Mouse (Mus musculus) liver, embryonic 13.5 days (tissue): Measurements from ENCODE around the gene Nectin4. TPM values are rescaled to one million over a fixed set of nuclear protein-coding genes. Genes with fewer than 3 reads are reported as not detected.
A peak's percentile ranks its signal among the peaks of the same experiment; 100 is the strongest.

ENCODE experiments used
- ATAC-seq: fragments of 200-750 bp; cut with Nextera tagmentation; 2 replicates; pipeline ENCODE4 v1.8.0; 2017; ENCODE audit warnings: low read depth, mild to moderate bottlenecking, moderate number of reproducible peaks, moderate library complexity
- DNase-seq: peaks from one replicate; pipeline ENCODE4 v3.0.0; 2022
- H3K27ac ChIP-seq: fragments of 300-500 bp; sonication (generic); 2 replicates; pipeline ENCODE4 v1.5.1; 2015; ENCODE audit warnings: moderate library complexity, mild to moderate bottlenecking, inconsistent platforms
- H3K27me3 ChIP-seq: fragments of 300-500 bp; sonication (generic); 2 replicates; pipeline ENCODE4 v1.6.1; 2015; ENCODE audit warnings: mild to moderate bottlenecking, inconsistent platforms
- H3K36me3 ChIP-seq: fragments of 300-500 bp; sonication (generic); 2 replicates; pipeline ENCODE4 v1.6.1; 2015; ENCODE audit warnings: mild to moderate bottlenecking, inconsistent platforms
- H3K4me1 ChIP-seq: fragments of 300-500 bp; sonication (generic); replicated peaks from 2 replicates; pipeline ENCODE4 v1.6.1; 2015; ENCODE audit warnings: inconsistent platforms
- H3K4me2 ChIP-seq: fragments of 300-500 bp; sonication (generic); 2 replicates; pipeline ENCODE4 v1.6.1; 2015; ENCODE audit warnings: inconsistent platforms, mild to moderate bottlenecking, moderate library complexity
- H3K4me3 ChIP-seq: fragments of 300-500 bp; sonication (generic); replicated peaks from 2 replicates; pipeline ENCODE4 v1.5.1; 2015; ENCODE audit warnings: mild to moderate bottlenecking, inconsistent platforms
- H3K9ac ChIP-seq: fragments of 300-500 bp; sonication (generic); 2 replicates; pipeline ENCODE4 v1.6.1; 2015; ENCODE audit warnings: mild to moderate bottlenecking, inconsistent platforms
- H3K9me3 ChIP-seq: fragments of 300-500 bp; sonication (generic); replicated peaks from 2 replicates; pipeline ENCODE4 v1.6.1; 2016; ENCODE audit warnings: inconsistent platforms
- WGBS: fragments of 180-500 bp; shearing (Covaris S2); methylation state at CpG from one replicate; pipeline ENCODE4 v1.1.7; 2015; ENCODE audit not compliant: insufficient replicate concordance; 5-methylcytosine and 5-hydroxymethylcytosine counted together
- polyA plus RNA-seq: library from polyadenylated mRNA; unstranded; fragments of >200 nt; fragmentation: Nextera tagmentation; extraction: Ambion mirVana; gene quantifications from 2 replicates; pipeline ENCODE4 v1.2.1, GENCODE M21; 2015

Gene Nectin4
- polyA plus RNA-seq, 1 experiment from 2014 or later = 0.08 TPM

- H3K27me3 ChIP-seq = peaks cover 48% of the 10 kb centered on the region
- peak within 1 kb of the TSS; percentile 60 for H3K4me3 ChIP-seq
- H3K4me1 ChIP-seq = peaks cover 45% of the 10 kb centered on the region
- H3K9ac ChIP-seq = peak within 1 kb of the TSS; percentile 59
- ATAC-seq = peak; percentile 81
- DNase-seq = peak; percentile 58
- H3K4me2 ChIP-seq = peak within 1 kb of the TSS; percentile 63
- WGBS = 2% methylated on average over 46 of the region's 46 CpGs
- peak within 1 kb of the TSS; percentile 55 for H3K27ac ChIP-seq
- H3K9me3 ChIP-seq = no peaks in the 10 kb centered on the region
- H3K36me3 ChIP-seq = no peaks in the 10 kb centered on the region
Measured at GRCm38 (mm10) chr1:171437264-171438013, 67.5 kb downstream of the Nectin4 start, which contains the start of gene F11r. F11r (plus strand) TSS chr1:171437535.

Other genes starting within 250 kb of the Nectin4 start
- gene Sdhc, start 219.5 kb upstream of the Nectin4 start, polyA plus RNA-seq = 140 and 164 TPM in 2 replicates
- gene Mpz, start 219.4 kb upstream of the Nectin4 start, polyA plus RNA-seq = 0.14 TPM in 1 of 2 replicates, not detected in the other
- 1.5 and 1.8 TPM in 2 replicates for gene Pcp4l1, start 173.8 kb upstream of the Nectin4 start, polyA plus RNA-seq
- gene Nr1i3, start 156.1 kb upstream of the Nectin4 start, polyA plus RNA-seq = 0.39 and 0.52 TPM in 2 replicates
- gene Tomm40l, start 147.6 kb upstream of the Nectin4 start, polyA plus RNA-seq = 19.3 and 21.4 TPM in 2 replicates
- 3,578 and 3,897 TPM in 2 replicates for gene Apoa2, start 145.0 kb upstream of the Nectin4 start, polyA plus RNA-seq
- gene Fcer1g, start 135.7 kb upstream of the Nectin4 start, polyA plus RNA-seq = 68.2 and 69.6 TPM in 2 replicates
- gene Adamts4, start 119.7 kb upstream of the Nectin4 start, polyA plus RNA-seq = 0.43 and 0.46 TPM in 2 replicates
- gene Ndufs2, start 118.7 kb upstream of the Nectin4 start, polyA plus RNA-seq = 152 and 167 TPM in 2 replicates
- gene B4galt3, start 99.8 kb upstream of the Nectin4 start, polyA plus RNA-seq = 24.9 and 26.5 TPM in 2 replicates
- gene Ppox, start 88.9 kb upstream of the Nectin4 start, polyA plus RNA-seq = 174 and 175 TPM in 2 replicates
- 25.8 and 26.7 TPM in 2 replicates for gene Usp21, start 82.1 kb upstream of the Nectin4 start, polyA plus RNA-seq
- 53.3 and 57.1 TPM in 2 replicates for gene Ufc1, start 75.1 kb upstream of the Nectin4 start, polyA plus RNA-seq
- gene Dedd, start 41.0 kb upstream of the Nectin4 start, polyA plus RNA-seq = 20.3 and 22.7 TPM in 2 replicates
- 24.1 and 29.1 TPM in 2 replicates for gene Nit1, start 24.5 kb upstream of the Nectin4 start, polyA plus RNA-seq
- 60.9 and 66.8 TPM in 2 replicates for gene Pfdn2, start 24.4 kb upstream of the Nectin4 start, polyA plus RNA-seq
- 0.13 and 0.18 TPM in 2 replicates for gene Klhdc9, start 9.3 kb upstream of the Nectin4 start, polyA plus RNA-seq
- gene Arhgap30, start 18.9 kb downstream of the Nectin4 start, polyA plus RNA-seq = 3.3 and 3.8 TPM in 2 replicates
- gene Usf1, start 41.2 kb downstream of the Nectin4 start, polyA plus RNA-seq = 20.9 and 25.3 TPM in 2 replicates
- gene Tstd1, start 48.8 kb downstream of the Nectin4 start, polyA plus RNA-seq = 1.3 and 1.6 TPM in 2 replicates
- gene F11r, start 67.4 kb downstream of the Nectin4 start, polyA plus RNA-seq = 20.6 and 24.3 TPM in 2 replicates
- 3.5 and 3.7 TPM in 2 replicates for gene Alyref2, start 133.4 kb downstream of the Nectin4 start, polyA plus RNA-seq
- not detected in 2 replicates for gene Itln1, start 165.2 kb downstream of the Nectin4 start, polyA plus RNA-seq
- gene Cd244a, start 189.1 kb downstream of the Nectin4 start, polyA plus RNA-seq = 0.37 and 0.46 TPM in 2 replicates
- gene Ly9, start 237.3 kb downstream of the Nectin4 start, polyA plus RNA-seq = 0.95 and 1.4 TPM in 2 replicates